Mouse (Mus musculus): ENCODE measurements around the gene Tbc1d2. TPM values are rescaled to one million over a fixed set of nuclear protein-coding genes. Genes with fewer than 3 reads are reported as not detected.

Gene Tbc1d2
- polyA plus RNA-seq, 1 experiment from 2014 or later = 3.5 TPM

DNA sequence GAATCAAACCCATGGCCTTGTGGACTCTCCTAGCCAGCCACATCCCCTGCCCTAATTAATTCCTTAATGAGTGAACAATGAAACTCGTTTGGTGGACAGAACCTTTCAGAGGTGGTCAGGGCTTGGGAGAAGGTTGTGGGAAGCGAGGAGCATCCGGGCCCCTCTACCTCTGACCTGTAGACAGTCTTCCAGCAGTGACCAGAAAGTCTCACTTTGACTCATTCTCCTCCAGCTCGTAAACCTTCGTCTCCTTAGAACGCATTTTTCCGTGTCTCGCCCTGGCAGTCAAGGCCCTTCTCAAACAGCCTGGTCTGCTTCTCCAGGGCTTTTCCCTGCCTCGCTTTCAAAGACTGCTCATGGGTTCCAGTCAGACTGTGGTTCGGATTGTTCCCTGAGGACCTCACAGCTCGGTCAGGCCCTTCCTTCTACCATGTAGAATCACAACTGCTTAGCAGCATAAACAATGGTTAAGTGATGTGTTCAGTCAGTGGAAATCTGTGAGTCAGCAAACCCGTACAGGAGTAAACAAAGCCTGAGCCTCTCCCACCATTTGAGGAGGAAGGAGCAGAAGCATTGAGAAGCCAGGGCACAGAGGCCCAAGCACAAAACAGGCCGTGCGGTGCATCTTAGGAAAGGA lies 89.8 kb downstream of the Tbc1d2 start:
- Histone ChIP-seq H3K4me3 (ENCODE audit: low read depth, low read length) (no peak overlapping the region), H3K4me2 (no peak overlapping the region), H3K9me3 (ENCODE audit: low read depth, low read length) (no peaks in the 10 kb centered on the region), H3K9ac (no peak overlapping the region), H3K4me1 (ENCODE audit: insufficient read depth) (no peaks in the 10 kb centered on the region), H3K27ac (ENCODE audit: low read depth) (no peak overlapping the region), H3K36me3 (ENCODE audit: insufficient read depth) (no peaks in the 10 kb centered on the region), H3K27me3 (ENCODE audit: insufficient read depth, low read length) (no peaks in the 10 kb centered on the region)
- TF ChIP-seq CTCF (IDR thresholded peaks at IDR 0.05; ENCODE audit: low read depth) = no peak
- no peak for ATAC-seq (ENCODE audit: insufficient read depth)
- WGBS = 76% methylated on average over 14 of the region's 14 CpGs
- no peak for DNase-seq

DNA sequence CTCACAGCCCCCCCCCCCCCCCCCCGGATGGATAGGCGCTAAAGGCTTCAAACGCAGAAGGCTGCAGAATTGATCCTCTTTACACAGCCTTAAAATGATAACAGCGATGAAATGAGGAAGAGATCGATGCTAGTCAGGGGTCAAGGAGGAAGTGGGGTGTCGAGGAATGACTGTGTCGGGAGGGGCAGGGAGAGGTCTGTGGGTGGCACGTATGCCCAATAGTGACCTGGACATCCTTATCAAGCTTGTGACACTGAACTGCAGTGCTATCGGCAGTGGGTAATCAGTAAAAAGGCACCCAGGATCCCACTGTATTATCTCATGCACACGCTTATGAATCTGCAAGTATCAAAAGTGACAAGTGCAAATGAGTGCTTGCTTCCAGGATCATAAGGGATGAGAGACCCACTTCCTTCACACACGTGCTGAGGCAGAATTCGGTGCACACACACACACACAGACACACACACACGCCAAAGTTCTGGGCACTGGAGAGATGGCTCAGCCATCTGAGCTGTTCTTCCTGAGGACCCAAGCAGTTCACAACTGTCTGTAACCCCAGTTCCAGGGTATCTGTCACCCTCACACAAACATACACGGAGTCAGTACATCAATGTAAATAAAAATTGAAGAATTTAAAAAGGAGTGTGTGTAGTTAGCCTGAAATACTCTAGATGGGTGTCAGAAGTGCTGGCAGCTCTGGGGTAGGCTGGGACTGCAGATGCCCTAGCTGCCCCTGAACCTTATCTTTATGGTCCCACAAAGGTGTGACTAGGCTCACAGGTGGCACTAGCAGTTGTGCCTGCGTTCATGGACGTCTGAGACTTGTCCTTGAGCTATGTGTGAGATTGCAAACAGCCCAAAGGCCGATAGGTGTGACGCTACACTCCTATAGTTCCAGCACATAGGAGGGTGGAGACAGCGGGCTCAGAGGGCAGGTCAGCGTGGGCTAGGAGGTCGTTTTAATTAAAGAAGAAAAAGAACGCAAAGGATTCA lies 91.0 kb downstream of the Tbc1d2 start:
- Histone ChIP-seq H3K4me1 (ENCODE audit: insufficient read depth) (no peaks in the 10 kb centered on the region), H3K9me3 (ENCODE audit: low read depth, low read length) (no peaks in the 10 kb centered on the region), H3K4me2 (no peak overlapping the region), H3K4me3 (ENCODE audit: low read depth, low read length) (no peak overlapping the region), H3K27me3 (ENCODE audit: insufficient read depth, low read length) (no peaks in the 10 kb centered on the region), H3K9ac (no peak overlapping the region), H3K27ac (ENCODE audit: low read depth) (no peak overlapping the region), H3K36me3 (ENCODE audit: insufficient read depth) (no peaks in the 10 kb centered on the region)
- ATAC-seq (ENCODE audit: insufficient read depth) = no peak
- WGBS = 51% methylated on average over 22 of the region's 22 CpGs
- no peak for TF ChIP-seq CTCF (IDR thresholded peaks at IDR 0.05; ENCODE audit: low read depth)
- no peak for DNase-seq

DNA sequence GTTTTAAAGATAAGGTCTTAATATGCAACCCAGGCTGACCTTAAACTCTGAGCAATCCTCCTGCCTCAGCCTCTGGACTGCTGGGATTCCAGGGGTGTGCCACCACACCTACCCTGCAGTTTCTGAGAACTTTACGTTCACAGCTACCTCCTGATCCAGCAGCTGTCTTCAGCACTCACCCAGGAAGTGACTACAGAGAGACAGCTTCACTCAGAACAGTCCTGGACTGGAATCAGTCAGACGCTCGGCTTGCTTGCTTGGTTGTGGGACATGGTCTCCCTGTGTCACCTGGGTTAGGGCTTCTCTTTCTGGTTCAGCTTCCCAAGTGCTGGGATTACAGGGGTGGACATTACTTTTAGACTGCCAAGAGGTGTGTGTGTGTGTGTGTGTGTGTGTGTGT lies 93.1 kb downstream of the Tbc1d2 start:
- no peak overlapping the region for H3K4me2 ChIP-seq
- 66% methylated on average over 3 of the region's 3 CpGs for WGBS

DNA sequence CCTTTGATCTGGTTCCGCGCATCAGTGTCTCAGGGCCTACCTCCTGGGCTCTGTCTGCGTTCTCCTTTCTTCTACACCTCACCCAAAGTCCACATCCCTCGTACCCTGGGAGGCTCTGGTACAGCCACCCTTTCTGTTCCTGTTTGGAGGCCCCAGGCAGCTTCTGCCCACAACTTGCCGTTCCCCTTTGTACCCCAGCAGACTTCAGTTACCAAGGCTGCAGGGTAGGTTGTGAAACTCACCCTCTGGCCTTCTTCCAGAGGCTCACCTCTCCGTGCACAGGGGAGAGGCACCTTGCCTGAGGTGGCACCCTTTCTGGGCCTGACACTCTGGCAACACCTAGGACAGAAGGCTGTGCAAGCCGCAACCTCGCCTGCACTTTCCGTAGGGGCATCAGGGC lies 94.2 kb downstream of the Tbc1d2 start:
- WGBS = 79% methylated on average over 9 of the region's 9 CpGs
- no peak for TF ChIP-seq CTCF (IDR thresholded peaks at IDR 0.05; ENCODE audit: low read depth)
- Histone ChIP-seq H3K4me2 (no peak overlapping the region), H3K4me1 (ENCODE audit: insufficient read depth) (no peaks in the 10 kb centered on the region), H3K4me3 (ENCODE audit: low read depth, low read length) (no peak overlapping the region), H3K36me3 (ENCODE audit: insufficient read depth) (no peaks in the 10 kb centered on the region), H3K9me3 (ENCODE audit: low read depth, low read length) (no peaks in the 10 kb centered on the region), H3K27me3 (ENCODE audit: insufficient read depth, low read length) (no peaks in the 10 kb centered on the region), H3K9ac (no peak overlapping the region), H3K27ac (ENCODE audit: low read depth) (no peak overlapping the region)
- ATAC-seq (ENCODE audit: insufficient read depth) = no peak
- no peak for DNase-seq

More for the DNA sequence above, 93.1 kb downstream of the Tbc1d2 start:
- H3K4me1 ChIP-seq (ENCODE audit: insufficient read depth) = no peaks in the 10 kb centered on the region
- H3K27ac ChIP-seq (ENCODE audit: low read depth) = no peak overlapping the region
- no peaks in the 10 kb centered on the region for H3K9me3 ChIP-seq (ENCODE audit: low read depth, low read length)
- no peak for TF ChIP-seq CTCF (IDR thresholded peaks at IDR 0.05; ENCODE audit: low read depth)
- ATAC-seq (ENCODE audit: insufficient read depth) = no peak
- H3K4me3 ChIP-seq (ENCODE audit: low read depth, low read length) = no peak overlapping the region
- no peak for DNase-seq
- no peaks in the 10 kb centered on the region for H3K36me3 ChIP-seq (ENCODE audit: insufficient read depth)
- H3K9ac ChIP-seq = no peak overlapping the region
- no peaks in the 10 kb centered on the region for H3K27me3 ChIP-seq (ENCODE audit: insufficient read depth, low read length)

Other genes with a start within 250 kb of the Tbc1d2 start
- 0.55 and 0.74 TPM in 2 replicates for gene Hemgn, start 236.7 kb downstream of the Tbc1d2 start, polyA plus RNA-seq (2014; fragmentation: Nextera tagmentation; extraction: Ambion mirVana)
- 315 and 330 TPM in 2 replicates for gene Anp32b, start 199.3 kb downstream of the Tbc1d2 start, polyA plus RNA-seq (2014; fragmentation: Nextera tagmentation; extraction: Ambion mirVana)
- 75.8 and 77.9 TPM in 2 replicates for gene Nans, start 161.0 kb downstream of the Tbc1d2 start, polyA plus RNA-seq (2014; fragmentation: Nextera tagmentation; extraction: Ambion mirVana)
- gene Trim14, start 114.1 kb downstream of the Tbc1d2 start, polyA plus RNA-seq (2014; fragmentation: Nextera tagmentation; extraction: Ambion mirVana) = 1.7 and 3.1 TPM in 2 replicates
- 2.6 and 3.3 TPM in 2 replicates for gene Coro2a, start 48.0 kb downstream of the Tbc1d2 start, polyA plus RNA-seq (2014; fragmentation: Nextera tagmentation; extraction: Ambion mirVana)

All from lung, embryonic 14.5 days (tissue).